Mouse (Mus musculus) CH12.LX (cell line): Measurements from ENCODE around the gene Tmem243. TPM values are rescaled to one million over a fixed set of nuclear protein-coding genes. Genes with fewer than 3 reads are reported as not detected.

Source experiments
- DNase-seq: peaks from one replicate; pipeline ENCODE4 v3.0.0-alpha.2; 2013; ENCODE audit errors: extremely low read depth
- H3K27ac ChIP-seq: 2 replicates; pipeline ENCODE4 v1.5.1; 2012; ENCODE audit warnings: low read depth, mild to moderate bottlenecking, control low read depth, moderate library complexity; ENCODE audit not compliant: insufficient read depth
- H3K27me3 ChIP-seq: replicated peaks from 2 replicates; pipeline ENCODE3; 2012; ENCODE audit warnings: inconsistent platforms
- H3K36me3 ChIP-seq, 2 experiments: replicated peaks in 1 of 2; 2 replicates each; pipeline versions ENCODE3 to v1.6.1; 2012; ENCODE audit warnings: inconsistent platforms in 1 of 2, low read length in 1 of 2, mild to moderate bottlenecking in 1 of 2, mixed read lengths in 1 of 2, moderate library complexity in 1 of 2; ENCODE audit not compliant: control insufficient read depth in 1 of 2, insufficient read depth in 1 of 2
- H3K4me1 ChIP-seq, 2 experiments: 2 replicates each; pipeline ENCODE4 v1.6.1; 2012; ENCODE audit warnings: inconsistent platforms in 1 of 2, moderate library complexity in 1 of 2; ENCODE audit not compliant: insufficient read depth in 2 of 2, control insufficient read depth in 1 of 2
- H3K4me2 ChIP-seq: 2 replicates; pipeline ENCODE4 v1.6.1; 2012; ENCODE audit warnings: low read depth, mild to moderate bottlenecking, control low read depth; ENCODE audit not compliant: poor library complexity, insufficient read depth, severe bottlenecking
- H3K4me3 ChIP-seq, 3 experiments: fragments of 150-350 bp in 1 of 3; sonication (generic) in 1 of 3; replicated peaks in 1 of 3; 2 replicates each; pipeline versions ENCODE3 to v1.5.1; 2011 to 2012; ENCODE audit warnings: low read depth in 2 of 3, low read length in 2 of 3, mild to moderate bottlenecking in 2 of 3, moderate library complexity in 2 of 3, control low read depth in 1 of 3, improper control_type of control experiment in 1 of 3, inconsistent platforms in 1 of 3, mixed read lengths in 1 of 3; ENCODE audit not compliant: poor library complexity in 1 of 3
- H3K79me2 ChIP-seq: replicated peaks from 2 replicates; pipeline ENCODE4 v1.6.1; 2012; ENCODE audit warnings: mild to moderate bottlenecking, moderate library complexity; ENCODE audit not compliant: control insufficient read depth, poor library complexity, insufficient read depth, severe bottlenecking; ENCODE audit errors: extremely low read depth
- H3K9ac ChIP-seq: 2 replicates; pipeline ENCODE4 v1.6.1; 2012; ENCODE audit warnings: low read depth, mild to moderate bottlenecking, control low read depth, moderate library complexity; ENCODE audit not compliant: insufficient read depth
- H3K9me3 ChIP-seq: replicated peaks from 2 replicates; pipeline ENCODE3; 2012; ENCODE audit warnings: low read length, inconsistent platforms, mixed read lengths
- BHLHE40 ChIP-seq: IDR thresholded peaks from 2 replicates; pipeline ENCODE4 v1.6.1; 2011; ENCODE audit warnings: mild to moderate bottlenecking, low read depth, low read length, improper control_type of control experiment
- CHD1 ChIP-seq: IDR thresholded peaks from 2 replicates; pipeline ENCODE4 v1.6.1; 2012; ENCODE audit warnings: low read depth, low read length, improper control_type of control experiment, inconsistent platforms
- CHD2 ChIP-seq: IDR thresholded peaks from 2 replicates; pipeline ENCODE4 v1.6.1; 2011; ENCODE audit warnings: low read length, improper control_type of control experiment
- CTCF ChIP-seq, 2 experiments: IDR thresholded peaks in 1 of 2; conservative IDR thresholded peaks in 1 of 2; 2 replicates each; pipeline ENCODE4 v1.5.1; 2011 to 2012; ENCODE audit warnings: low read depth in 2 of 2, low read length in 2 of 2, improper control_type of control experiment in 1 of 2, inconsistent platforms in 1 of 2, mild to moderate bottlenecking in 1 of 2, moderate library complexity in 1 of 2
- E2F4 ChIP-seq: IDR thresholded peaks from 2 replicates; pipeline ENCODE4 v1.6.1; 2011; ENCODE audit warnings: low read depth, low read length, improper control_type of control experiment; ENCODE audit not compliant: insufficient replicate concordance
- ELF1 ChIP-seq: IDR thresholded peaks from 2 replicates; pipeline ENCODE4 v1.6.1; 2014; ENCODE audit warnings: low read depth, mild to moderate bottlenecking, inconsistent platforms, low read length, improper control_type of control experiment
- EP300 ChIP-seq: IDR thresholded peaks from 2 replicates; pipeline ENCODE4 v1.6.1; 2011; ENCODE audit warnings: low read length, improper control_type of control experiment
- ETS1 ChIP-seq: conservative IDR thresholded peaks from 2 replicates; pipeline ENCODE4 v1.6.1; 2012; ENCODE audit warnings: low read depth, mild to moderate bottlenecking, inconsistent platforms, low read length, improper control_type of control experiment, moderate library complexity
- GABPA ChIP-seq: IDR thresholded peaks from 2 replicates; pipeline ENCODE4 v1.6.1; 2012; ENCODE audit warnings: low read depth, low read length, improper control_type of control experiment, inconsistent platforms; ENCODE audit not compliant: insufficient replicate concordance
- HCFC1 ChIP-seq: IDR thresholded peaks from 2 replicates; pipeline ENCODE4 v1.6.1; 2012; ENCODE audit warnings: low read depth, mild to moderate bottlenecking, inconsistent platforms, low read length, improper control_type of control experiment
- IRF4 ChIP-seq: IDR thresholded peaks from 2 replicates; pipeline ENCODE4 v1.6.1; 2014; ENCODE audit warnings: low read depth, mild to moderate bottlenecking, inconsistent platforms, low read length, improper control_type of control experiment
- JUN ChIP-seq: IDR thresholded peaks from 2 replicates; pipeline ENCODE4 v1.6.1; 2011; ENCODE audit warnings: low read depth, mild to moderate bottlenecking, low read length, improper control_type of control experiment, moderate library complexity; ENCODE audit not compliant: insufficient read depth
- JUND ChIP-seq: conservative IDR thresholded peaks from 2 replicates; pipeline ENCODE4 v1.6.1; 2011; ENCODE audit warnings: low read depth, low read length, improper control_type of control experiment
- KAT2A ChIP-seq: IDR thresholded peaks from 2 replicates; pipeline ENCODE4 v1.6.1; 2012; ENCODE audit warnings: low read length, improper control_type of control experiment, inconsistent platforms; ENCODE audit not compliant: insufficient replicate concordance
- MAFK ChIP-seq: IDR thresholded peaks from 2 replicates; pipeline ENCODE4 v1.6.1; 2011; ENCODE audit warnings: low read length, improper control_type of control experiment; ENCODE audit not compliant: insufficient replicate concordance
- MAX ChIP-seq: IDR thresholded peaks from 2 replicates; pipeline ENCODE4 v1.6.1; 2011; ENCODE audit warnings: low read length, improper control_type of control experiment
- MAZ ChIP-seq: IDR thresholded peaks from 2 replicates; pipeline ENCODE4 v1.6.1; 2012; ENCODE audit warnings: low read depth, mild to moderate bottlenecking, inconsistent platforms, low read length, improper control_type of control experiment, moderate library complexity
- MEF2A ChIP-seq: IDR thresholded peaks from 2 replicates; pipeline ENCODE4 v1.6.1; 2014; ENCODE audit warnings: low read depth, mild to moderate bottlenecking, inconsistent platforms, low read length, improper control_type of control experiment, borderline replicate concordance
- MXI1 ChIP-seq: IDR thresholded peaks from 2 replicates; pipeline ENCODE4 v1.6.1; 2011; ENCODE audit warnings: mild to moderate bottlenecking, low read depth, low read length, improper control_type of control experiment
- MYC ChIP-seq: IDR thresholded peaks from 2 replicates; pipeline ENCODE4 v1.6.1; 2011; ENCODE audit warnings: low read depth, mild to moderate bottlenecking, improper control_type of control experiment, low read length
- NELFE ChIP-seq: IDR thresholded peaks from 2 replicates; pipeline ENCODE4 v1.6.1; 2011; ENCODE audit warnings: low read depth, low read length, improper control_type of control experiment
- NRF1 ChIP-seq: IDR thresholded peaks from 2 replicates; pipeline ENCODE4 v1.6.1; 2014; ENCODE audit warnings: low read depth, mild to moderate bottlenecking, inconsistent platforms, low read length, improper control_type of control experiment, moderate library complexity
- PAX5 ChIP-seq: IDR thresholded peaks from 2 replicates; pipeline ENCODE4 v1.6.1; 2012; ENCODE audit warnings: low read length, inconsistent platforms, mixed read lengths
- POLR2A ChIP-seq: IDR thresholded peaks from 2 replicates; pipeline ENCODE4 v1.6.1; 2011; ENCODE audit warnings: low read depth, mild to moderate bottlenecking, improper control_type of control experiment, low read length
- POLR2AphosphoS2 ChIP-seq: IDR thresholded peaks from 2 replicates; pipeline ENCODE4 v1.6.1; 2011; ENCODE audit warnings: low read depth, low read length, improper control_type of control experiment
- RAD21 ChIP-seq: IDR thresholded peaks from 2 replicates; pipeline ENCODE4 v1.6.1; 2011; ENCODE audit warnings: low read depth, mild to moderate bottlenecking, low read length, improper control_type of control experiment, moderate library complexity
- RCOR1 ChIP-seq: conservative IDR thresholded peaks from 2 replicates; pipeline ENCODE4 v1.6.1; 2012; ENCODE audit warnings: low read depth, mild to moderate bottlenecking, inconsistent platforms, low read length, improper control_type of control experiment
- SIN3A ChIP-seq: IDR thresholded peaks from 2 replicates; pipeline ENCODE4 v1.6.1; 2012; ENCODE audit warnings: low read length, improper control_type of control experiment, inconsistent platforms
- SMC3 ChIP-seq: IDR thresholded peaks from 2 replicates; pipeline ENCODE4 v1.6.1; 2011; ENCODE audit warnings: low read depth, low read length, improper control_type of control experiment
- TBP ChIP-seq: conservative IDR thresholded peaks from 2 replicates; pipeline ENCODE4 v1.6.1; 2011; ENCODE audit warnings: low read depth, low read length, improper control_type of control experiment
- TCF12 ChIP-seq: IDR thresholded peaks from 2 replicates; pipeline ENCODE4 v1.6.1; 2014; ENCODE audit warnings: low read depth, mild to moderate bottlenecking, inconsistent platforms, low read length, improper control_type of control experiment
- UBTF ChIP-seq: IDR thresholded peaks from 2 replicates; pipeline ENCODE4 v1.6.1; 2012; ENCODE audit warnings: low read depth, mild to moderate bottlenecking, inconsistent platforms, low read length, improper control_type of control experiment, moderate library complexity
- USF1 ChIP-seq: IDR thresholded peaks from 2 replicates; pipeline ENCODE4 v1.6.1; 2014; ENCODE audit warnings: low read depth, mild to moderate bottlenecking, inconsistent platforms, low read length, improper control_type of control experiment
- USF2 ChIP-seq: conservative IDR thresholded peaks from 2 replicates; pipeline ENCODE4 v1.6.1; 2011; ENCODE audit warnings: low read depth, low read length, improper control_type of control experiment
- ZC3H11A ChIP-seq: IDR thresholded peaks from 2 replicates; pipeline ENCODE4 v1.6.1; 2012; ENCODE audit warnings: low read depth, mild to moderate bottlenecking, inconsistent platforms, low read length, improper control_type of control experiment
- ZKSCAN1 ChIP-seq: IDR thresholded peaks from 2 replicates; pipeline ENCODE4 v1.6.1; 2012; ENCODE audit warnings: low read depth, inconsistent platforms, low read length, improper control_type of control experiment, borderline replicate concordance
- ZMIZ1 ChIP-seq: IDR thresholded peaks from 2 replicates; pipeline ENCODE4 v1.6.1; 2012; ENCODE audit warnings: low read depth, mild to moderate bottlenecking, inconsistent platforms, low read length, improper control_type of control experiment
- ZNF384 ChIP-seq: IDR thresholded peaks from 2 replicates; pipeline ENCODE4 v1.6.1; 2012; ENCODE audit warnings: low read depth, low read length, improper control_type of control experiment, inconsistent platforms
- dilution Hi-C: fragments of 300-500 bp; cut with MboI; formaldehyde crosslinking; loops from 2 replicates; pipeline ENCODE4 v1.14.3; 2020; ENCODE audit warnings: low sequenced_read_pairs; ENCODE audit not compliant: extremely low pct_unique_long_range_greater_than_20kb, extremely low pct_ligation_motif_present
- in situ Hi-C: fragments of 300-500 bp; cut with MboI; formaldehyde crosslinking; loops from 3 replicates; pipeline ENCODE4 v1.14.3; 2019; ENCODE audit warnings: low sequenced_read_pairs, low pct_ligation_motif_present, low pct_unique_long_range_greater_than_20kb, mixed read lengths
- polyA plus RNA-seq: library from polyadenylated mRNA; unstranded; fragments of >175 nt; gene quantifications from 2 replicates; pipeline ENCODE4 v1.2.1, GENCODE M21; 2012; ENCODE audit warnings: low read depth; ENCODE audit not compliant: insufficient read length
- total RNA-seq, 2 experiments: library from RNA; depleted of rRNA; stranded (reverse); fragments of 300-350 nt in 1 of 2; fragments of >200 nt in 1 of 2; gene quantifications; 2 replicates each; pipeline ENCODE4 v1.2.3; 2012 to 2014

Gene Tmem243
- total and polyA plus RNA-seq, 3 experiments = 74.7 to 107 (median 87.0) TPM

- H3K27me3 ChIP-seq = no peaks in the 10 kb centered on the region
- in situ Hi-C loops (loop anchor here (10.0 kb wide), 1 partner anchor 55 kb away; no protein-coding TSS in a partner anchor), dilution Hi-C loops (no loop called here)
- H3K9ac ChIP-seq = peak overlapping the region; percentile 76
- H3K79me2 ChIP-seq = no peaks in the 10 kb centered on the region
- DNase-seq = no peak
- no peak for TF ChIP-seq BHLHE40
- no peak for TF ChIP-seq POLR2AphosphoS2
- TF ChIP-seq NRF1 = no peak
- TF ChIP-seq SMC3 = peak; percentile 37; the same call in 1 of the 2 replicates
- no peak for TF ChIP-seq JUN
- TF ChIP-seq RAD21 = peak; percentile 68
- no peak for TF ChIP-seq SIN3A
- no peak for TF ChIP-seq ZKSCAN1
- no peak for TF ChIP-seq MEF2A
- no peak for TF ChIP-seq CHD2
- TF ChIP-seq ZC3H11A = no peak
- TF ChIP-seq KAT2A = no peak
- TF ChIP-seq HCFC1 = no peak
- TF ChIP-seq PAX5 = no peak
- no peak for TF ChIP-seq USF1
- TF ChIP-seq MAFK = no peak
- no peak for TF ChIP-seq ZNF384
- no peak for TF ChIP-seq NELFE
- TF ChIP-seq CHD1 = no peak
- 0 out of 2 replicates have a peak, but pooled peaks have one; percentile 63 for TF ChIP-seq TBP
- no peak for TF ChIP-seq RCOR1
- TF ChIP-seq JUND = peak; percentile 48; the same call in 1 of the 2 replicates
- TF ChIP-seq POLR2A = no peak
- TF ChIP-seq MAZ = no peak
- TF ChIP-seq EP300 = no peak; the same call in 1 of the 2 replicates
- peak in 1 of 2 experiments; percentile 61; a peak in 2 of 4 replicates for TF ChIP-seq CTCF (conservative IDR thresholded peaks at IDR 0.05 in 1 of 2, IDR thresholded peaks at IDR 0.05 in 1 of 2; ENCODE audit: low read depth in 2 of 2, low read length in 2 of 2)
- no peak for TF ChIP-seq UBTF
- TF ChIP-seq TCF12 = no peak
- no peak for TF ChIP-seq USF2
- peak; percentile 69 for TF ChIP-seq IRF4
- no peak for TF ChIP-seq MAX
- TF ChIP-seq ETS1 = no peak; the same call in 1 of the 2 replicates
- TF ChIP-seq MYC = no peak
- TF ChIP-seq ELF1 = no peak
- TF ChIP-seq GABPA = no peak
- no peak for TF ChIP-seq ZMIZ1
- TF ChIP-seq E2F4 = no peak
- no peak for TF ChIP-seq MXI1
- H3K9me3 ChIP-seq = no peaks in the 10 kb centered on the region
- H3K36me3 ChIP-seq = no peaks in the 10 kb centered on the region
- H3K27ac ChIP-seq = no peak overlapping the region
- peak overlapping the region in 2 of 3 experiments; percentile 12 to 62 for H3K4me3 ChIP-seq
- peaks cover 0 to 17% of the 10 kb centered on the region in 2 experiments; a peak in 3 of 4 replicates for H3K4me1 ChIP-seq
- H3K4me2 ChIP-seq = peak overlapping the region; percentile 99
These were observed 41.0 kb upstream of the Tmem243 start for GRCm38 (mm10) chr5:9059303-9060023.
